Mouse (Mus musculus) frontal cortex, postnatal 14 days (tissue): Measurements from ENCODE around the gene Spout1.
"Not testable (repeated sequence)": the region's sequence is repeated elsewhere in the genome, so short reads cannot be mapped to it uniquely, and the experiment has no call there.

Experiments
- DNase-seq, 2 experiments: peaks; one replicate each; pipeline ENCODE4 v3.0.0; 2022; ENCODE audit warnings: low spot score in 2 of 2

The Spout1 gene

DNA sequence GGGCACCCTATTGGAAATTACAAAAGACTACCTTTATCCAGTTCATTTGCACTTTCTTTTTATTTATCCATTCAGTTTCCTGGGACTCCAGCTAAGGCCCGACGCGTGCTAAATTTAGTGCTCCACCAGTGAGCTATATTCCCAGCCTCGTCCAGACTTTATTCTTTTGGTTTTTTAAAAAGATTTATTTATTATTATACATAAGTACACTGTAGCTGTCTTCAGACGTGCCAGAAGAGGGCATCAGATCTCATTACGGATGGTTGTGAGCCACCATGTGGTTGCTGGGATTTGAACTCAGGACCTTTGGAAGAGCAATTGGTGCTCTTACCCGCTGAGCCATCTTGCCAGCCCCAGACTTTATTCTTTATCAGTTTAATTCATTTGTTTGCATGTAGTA lies 452 bp upstream of the Spout1 start:
- DNase-seq = not testable (repeated sequence)

DNA sequence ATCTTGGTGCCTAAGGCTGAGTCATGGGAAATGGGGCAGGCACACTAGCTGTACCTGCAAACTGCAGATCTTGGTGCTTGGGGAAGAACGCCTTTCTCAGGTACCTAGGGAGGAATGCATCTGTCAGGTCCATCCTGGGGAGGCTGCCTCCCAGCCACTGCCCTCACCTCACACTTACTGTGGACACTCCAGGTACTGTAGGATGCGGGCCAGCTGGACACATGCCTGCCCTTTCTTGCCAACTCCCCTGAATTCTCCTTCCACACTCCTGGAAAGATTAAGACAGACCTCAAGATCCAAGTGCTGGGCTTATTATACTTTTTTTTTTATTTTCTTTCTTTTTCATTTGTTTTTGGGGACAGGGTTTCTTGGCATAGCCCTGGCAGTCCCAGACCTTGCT lies 1.7 kb downstream of the Spout1 start:
- no peak for DNase-seq

GRCm38 (mm10) chr2:30175897-30176296 lies 2.4 kb downstream of the Spout1 start:
- no peak for DNase-seq

DNA sequence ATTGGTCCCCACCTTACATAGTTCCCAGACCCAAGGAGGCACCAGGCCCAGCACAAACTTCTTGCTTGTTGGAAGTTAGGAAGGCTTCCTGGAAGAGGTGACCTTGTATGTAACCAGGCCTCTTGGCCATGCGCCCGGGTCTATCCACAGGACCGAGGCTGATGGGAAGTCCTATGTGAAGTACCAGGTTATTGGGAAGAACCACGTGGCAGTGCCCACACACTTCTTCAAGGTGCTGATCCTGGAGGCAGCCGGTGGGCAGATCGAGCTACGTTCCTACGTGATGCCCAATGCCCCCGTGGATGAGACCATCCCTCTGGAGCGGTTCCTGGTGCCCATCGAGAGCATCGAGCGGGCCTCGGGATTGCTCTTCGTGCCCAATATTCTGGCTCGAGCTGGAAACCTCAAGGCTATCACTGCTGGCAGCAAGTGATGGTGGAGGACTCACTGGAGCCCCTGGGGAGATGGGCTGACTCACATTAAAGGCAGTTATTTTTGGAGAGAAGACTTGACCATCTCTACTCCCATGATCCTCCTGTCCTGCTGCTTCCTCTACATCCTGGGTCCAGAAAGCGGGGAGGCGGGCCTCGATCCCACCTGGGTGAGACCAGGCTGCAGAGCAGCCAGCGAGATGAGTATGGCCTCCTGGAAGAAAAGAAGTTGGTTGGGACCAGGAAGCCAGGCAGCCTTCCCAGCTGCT lies 4.6 kb downstream of the Spout1 start:
- no peak for DNase-seq

DNA sequence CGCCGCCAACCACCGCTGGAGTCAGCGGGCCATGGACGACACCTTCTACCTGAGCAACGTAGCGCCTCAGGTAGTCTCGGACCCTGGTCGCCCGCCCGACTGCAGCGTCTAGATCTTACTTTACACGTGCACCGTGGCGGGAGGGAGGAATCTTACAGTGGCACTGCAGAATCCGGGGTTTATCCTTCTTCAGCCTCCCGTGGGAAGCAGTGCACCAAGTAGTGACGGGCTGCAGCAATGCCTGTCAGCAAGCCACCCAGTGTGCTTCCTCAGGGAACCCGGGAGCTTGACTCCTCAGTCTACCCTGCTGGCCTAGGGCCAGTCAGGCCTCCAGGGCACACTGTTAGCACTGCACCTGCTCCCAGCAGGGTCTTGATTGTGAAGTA lies 6.3 kb downstream of the Spout1 start:
- DNase-seq = no peak

DNA sequence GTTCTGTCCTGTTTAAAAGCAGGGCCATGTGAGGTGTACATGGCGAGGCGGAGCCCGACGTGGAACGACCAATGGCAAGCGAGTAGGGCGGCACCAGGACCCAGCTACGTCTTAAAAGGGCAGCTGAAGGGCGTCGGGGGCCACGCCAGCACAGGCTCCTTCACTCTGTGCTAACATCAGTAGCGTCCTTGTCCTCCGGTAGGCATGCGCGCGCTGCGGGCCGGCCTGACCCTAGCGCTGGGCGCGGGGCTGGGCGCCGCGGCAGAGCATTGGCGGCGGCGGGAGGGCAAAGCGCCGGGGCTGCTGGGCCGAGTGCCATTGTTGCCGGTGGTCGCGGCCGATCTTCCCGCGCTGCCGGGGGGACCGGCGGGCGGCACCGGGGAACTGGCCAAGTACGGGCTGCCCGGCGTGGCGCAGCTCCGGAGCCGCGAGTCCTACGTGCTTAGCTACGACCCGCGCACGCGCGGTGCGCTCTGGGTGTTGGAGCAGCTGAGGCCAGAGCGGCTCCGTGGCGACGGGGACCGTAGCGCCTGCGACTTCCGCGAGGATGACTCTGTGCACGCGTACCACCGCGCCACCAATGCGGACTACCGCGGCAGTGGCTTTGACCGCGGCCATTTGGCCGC lies 6.8 kb downstream of the Spout1 start, which contains the start of gene Endog:
TSS of gene Endog (plus strand) at position 123 of the 626 bp plus-strand sequence.
- peak; percentile 82 to 84 for DNase-seq

- DNase-seq = no peak
Measured at GRCm38 (mm10) chr2:30166677-30167076, 11.6 kb downstream of the Spout1 start.

GRCm38 (mm10) chr2:30164340-30164932 lies 13.8 kb downstream of the Spout1 start:
- DNase-seq = no peak

GRCm38 (mm10) chr2:30161809-30162208 lies 16.4 kb downstream of the Spout1 start:
- no peak for DNase-seq

DNA sequence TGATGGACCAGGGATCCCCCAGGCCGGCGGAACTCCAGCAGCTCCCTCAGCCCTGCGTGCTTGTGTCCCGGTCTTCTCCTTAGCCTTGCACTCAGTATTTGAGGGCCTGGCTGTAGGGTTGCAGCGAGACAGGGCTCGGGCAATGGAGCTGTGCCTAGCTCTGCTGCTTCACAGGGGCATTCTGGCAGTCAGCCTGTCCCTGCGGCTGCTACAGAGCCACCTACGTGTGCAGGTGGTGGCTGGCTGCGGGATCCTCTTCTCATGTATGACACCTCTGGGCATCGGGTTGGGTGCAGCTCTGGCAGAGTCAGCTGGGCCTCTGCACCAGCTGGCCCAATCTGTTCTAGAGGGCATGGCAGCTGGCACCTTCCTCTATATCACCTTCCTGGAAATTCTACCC lies 18.4 kb downstream of the Spout1 start:
- not testable (repeated sequence) for DNase-seq

DNA sequence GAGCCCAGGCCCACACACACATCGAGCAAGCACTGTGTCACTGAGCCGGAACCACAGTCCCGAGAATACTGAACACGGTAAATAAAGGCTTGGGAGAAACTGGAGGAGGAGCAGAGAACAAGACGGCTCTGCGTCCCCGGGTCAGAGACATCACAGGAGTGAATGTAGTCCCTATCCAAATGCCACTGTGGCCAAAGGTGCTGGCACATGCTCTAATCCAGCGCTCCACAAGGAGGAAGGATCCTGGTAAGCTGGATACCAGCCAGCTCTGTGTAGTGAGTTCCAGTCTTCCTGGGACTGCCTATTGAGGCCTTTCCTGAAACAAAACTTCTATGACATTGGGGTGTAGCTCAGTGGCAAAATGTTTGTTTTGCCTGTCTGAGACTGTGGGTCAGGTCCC lies 25.6 kb downstream of the Spout1 start:
- no peak for DNase-seq

DNA sequence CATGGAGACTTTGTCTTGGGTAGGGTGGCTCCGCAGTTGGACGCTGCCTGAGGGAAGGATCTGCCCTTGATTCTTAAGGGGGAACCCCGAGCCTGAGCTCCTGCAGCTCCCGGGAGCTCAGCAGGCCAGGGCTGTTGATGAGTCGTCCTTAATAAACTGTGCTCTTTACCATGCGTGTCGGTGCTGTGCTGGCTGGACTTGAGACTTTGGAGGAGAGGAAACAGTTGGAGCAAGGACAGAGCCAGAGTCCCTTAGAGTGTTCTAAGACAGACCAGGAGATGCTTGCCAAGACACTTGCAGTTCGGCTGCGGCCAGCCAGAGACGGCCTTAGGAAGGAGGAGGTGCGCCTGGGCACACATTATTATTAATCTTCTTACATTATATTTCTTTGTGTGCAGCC lies 26.4 kb downstream of the Spout1 start:
- no peak for DNase-seq

DNA sequence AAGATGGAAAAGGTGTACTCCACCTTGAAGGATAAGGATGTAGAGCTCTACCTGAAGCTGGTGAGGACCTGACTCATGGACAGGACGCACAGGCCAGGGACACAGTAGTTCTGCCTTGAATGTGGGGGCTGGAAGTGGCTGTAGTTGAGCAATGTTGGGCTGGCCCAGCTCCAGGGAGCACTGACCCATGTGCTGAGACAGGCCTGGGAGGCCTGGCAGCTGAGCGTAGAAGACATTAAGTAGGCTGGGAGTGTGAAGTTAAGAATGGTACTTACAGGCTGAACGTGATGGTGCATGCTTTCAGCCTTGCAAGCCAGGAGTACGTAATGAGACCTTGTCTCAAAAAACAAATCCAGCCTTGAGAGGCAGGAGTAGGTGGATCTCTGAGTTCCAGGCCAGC lies 30.8 kb downstream of the Spout1 start:
- no peak for DNase-seq

DNA sequence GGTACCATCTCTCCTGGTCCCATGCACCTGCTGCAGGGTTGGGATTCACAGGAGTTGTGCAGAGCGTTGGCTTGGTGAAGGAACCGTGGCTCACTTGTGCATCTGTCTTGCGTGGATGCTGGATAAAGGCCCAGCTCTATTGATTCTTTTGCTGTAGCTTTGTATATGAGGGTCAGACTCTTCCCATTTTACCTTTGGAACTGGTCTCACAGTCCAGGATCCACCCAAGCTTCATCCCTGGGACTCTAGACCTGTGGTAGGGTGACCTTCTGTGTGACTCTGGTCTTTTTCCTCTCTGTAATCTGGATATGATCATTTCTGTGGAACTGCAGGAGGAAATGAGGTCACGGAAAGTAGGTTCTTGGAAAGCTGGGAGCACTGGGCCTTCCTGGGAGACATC lies 33.8 kb downstream of the Spout1 start:
- no peak for DNase-seq

- not testable (repeated sequence) for DNase-seq
Measured at GRCm38 (mm10) chr2:30140021-30140420, 38.2 kb downstream of the Spout1 start.

GRCm38 (mm10) chr2:30136458-30136857 lies 41.8 kb downstream of the Spout1 start:
- DNase-seq = no peak

GRCm38 (mm10) chr2:30134928-30135620 lies 43.2 kb downstream of the Spout1 start:
- DNase-seq = no peak

GRCm38 (mm10) chr2:30134378-30134711 lies 43.9 kb downstream of the Spout1 start:
- DNase-seq = no peak

DNA sequence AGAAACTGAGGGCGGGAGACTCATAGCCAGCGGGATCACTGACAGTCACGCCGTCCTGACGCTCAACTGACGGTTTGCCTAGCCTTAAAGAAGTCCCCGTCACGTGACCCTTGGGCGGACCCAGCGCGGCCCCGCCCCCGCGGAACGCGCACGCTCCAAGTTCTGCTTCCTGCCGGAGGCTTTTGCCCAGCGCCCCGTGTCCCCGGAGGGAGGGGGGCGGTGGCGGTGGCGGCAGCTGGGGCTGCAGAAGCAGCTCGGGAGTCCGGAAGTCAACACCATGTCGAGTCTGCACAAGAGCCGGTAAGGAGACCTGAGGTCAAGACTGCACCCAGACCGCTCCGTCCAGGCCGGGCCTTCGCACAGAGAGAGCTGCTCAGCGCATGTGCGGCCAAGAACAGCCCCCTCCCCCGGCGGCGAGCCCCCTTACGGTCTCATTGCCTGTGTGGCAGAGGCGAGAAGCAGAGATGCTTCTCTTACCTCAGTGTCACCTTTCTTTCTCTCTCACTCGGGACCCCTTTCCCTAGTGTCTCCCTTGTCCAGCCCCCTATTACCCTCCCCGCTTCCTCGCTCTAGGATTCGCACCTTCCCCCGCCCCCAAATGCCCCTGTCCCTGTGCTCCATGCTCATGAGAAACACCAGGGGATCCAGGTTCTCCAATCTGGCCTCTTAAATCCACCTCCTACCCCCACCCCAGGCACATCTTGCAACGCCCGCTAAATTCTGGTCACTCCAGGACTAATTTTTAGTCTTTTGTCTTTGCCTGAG lies 44.5 kb downstream of the Spout1 start, which contains the start of gene Tbc1d13:
TSS of gene Tbc1d13 (plus strand) at position 134 of the 765 bp plus-strand sequence.
- peak; percentile 94 to 98 for DNase-seq

DNA sequence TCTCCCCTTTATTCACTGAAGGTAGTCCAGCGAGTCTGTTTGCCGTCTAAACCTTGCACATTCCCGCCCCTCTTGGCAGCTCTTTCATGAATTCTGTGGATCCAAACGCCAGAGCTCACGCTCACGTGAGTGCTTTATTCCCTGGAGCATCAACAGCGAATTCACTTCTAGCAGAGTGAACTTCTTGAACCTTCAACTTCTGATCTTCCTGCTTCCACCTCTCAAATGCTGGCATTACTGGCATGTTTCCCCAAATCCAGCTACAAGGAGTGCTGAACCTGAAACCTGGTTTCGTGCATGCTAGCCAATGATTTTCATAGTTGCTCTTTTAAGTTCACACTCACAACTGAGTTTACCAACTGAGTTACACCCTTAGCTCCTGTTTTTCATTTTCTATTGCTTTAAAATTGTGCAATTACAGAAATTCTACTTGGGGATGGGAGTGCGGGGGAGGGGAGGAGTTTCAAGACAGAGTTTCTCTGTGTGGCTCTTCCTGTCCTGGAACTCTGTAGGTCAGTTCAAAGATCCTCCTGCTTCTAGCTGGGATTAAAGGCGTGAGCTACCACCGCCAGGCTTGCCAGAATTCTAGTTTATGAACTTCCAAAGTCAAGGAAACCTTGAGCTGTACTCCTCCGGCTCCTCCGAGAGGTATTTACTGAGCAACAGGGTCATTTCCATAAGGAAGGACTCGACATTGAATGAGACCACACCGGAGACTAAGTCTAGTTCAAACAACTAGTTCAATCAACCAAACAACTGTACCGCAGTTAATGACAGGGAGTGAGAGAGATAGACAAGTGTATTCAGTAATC lies 45.3 kb downstream of the Spout1 start:
- DNase-seq = no peak

- not testable (repeated sequence) for DNase-seq
Measured at GRCm38 (mm10) chr2:30131240-30131639, 47.0 kb downstream of the Spout1 start.
